Mouse (Mus musculus) kidney, adult 2 months (tissue): Measurements from ENCODE around the gene Asap3.

Experiments
- CTCF ChIP-seq: fragments of 200-500 bp; conservative IDR thresholded peaks from 2 replicates; pipeline ENCODE4 v1.5.1; 2011; ENCODE audit warnings: low read depth, mild to moderate bottlenecking, control low read depth, low read length, moderate library complexity, mixed read lengths; ENCODE audit not compliant: insufficient read depth, insufficient read length
- POLR2A ChIP-seq: fragments of 200-500 bp; IDR thresholded peaks from one replicate; pipeline ENCODE4 v1.6.1; 2011; ENCODE audit warnings: low read depth, low read length, control low read depth

DNA sequence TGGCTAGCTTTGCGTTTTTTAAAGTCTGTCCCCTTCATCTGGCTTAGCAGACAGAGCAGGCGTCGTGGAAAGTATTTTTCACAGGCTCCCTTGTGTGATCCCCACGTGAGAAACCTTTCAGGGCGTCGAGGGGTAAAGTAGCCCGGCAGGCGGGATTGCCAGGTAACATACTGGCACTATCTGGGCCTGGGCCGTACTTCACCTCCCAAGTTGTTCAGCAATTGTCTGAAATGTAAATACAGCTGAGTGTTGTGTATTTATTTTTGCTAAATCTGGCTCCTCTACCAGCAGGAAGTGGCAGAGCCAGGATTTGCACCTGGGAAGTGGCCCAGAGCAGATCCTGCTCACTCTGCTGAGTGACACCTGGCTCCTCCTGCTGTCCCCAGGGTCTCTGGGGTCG is 10.9 kb downstream of the Asap3 start:
- no peak; the same call in 1 of the 2 replicates for TF ChIP-seq CTCF
- TF ChIP-seq POLR2A: no peak
